Mouse (Mus musculus): ENCODE measurements around the gene Gm16223.

DNA sequence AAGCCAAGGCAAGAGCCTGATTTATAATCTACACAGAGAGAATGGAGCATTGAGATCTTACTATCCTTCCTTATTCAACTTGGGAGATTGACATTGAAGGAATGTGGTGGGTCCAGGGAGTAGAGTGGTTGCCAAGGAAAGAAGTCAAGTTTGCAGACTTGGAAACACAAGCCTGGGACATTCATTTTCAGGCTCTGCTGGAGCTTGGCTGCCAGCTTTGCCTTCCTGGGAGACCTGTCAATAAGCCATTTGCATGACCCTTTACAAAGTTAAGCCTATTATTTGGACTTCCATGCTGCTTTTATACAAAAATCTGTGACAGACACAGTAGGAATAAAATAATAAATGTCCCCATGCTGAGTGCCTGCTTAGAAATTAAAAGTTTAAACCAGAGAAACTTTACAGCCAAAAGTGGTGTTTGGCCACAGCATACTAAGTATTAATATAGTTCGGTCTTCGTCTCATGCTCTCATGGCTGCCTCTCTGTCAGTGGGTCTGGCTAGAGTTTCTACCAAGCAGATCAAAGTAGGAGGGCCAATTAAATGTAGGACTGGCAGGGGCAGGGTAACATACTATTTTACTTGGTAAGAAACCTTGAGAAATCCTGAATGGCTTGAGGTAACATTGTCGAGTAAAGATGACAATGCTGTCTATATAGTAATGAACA, 139.8 kb downstream of the Gm16223 start:
- TF ChIP-seq CTCF (conservative IDR thresholded peaks at IDR 0.05; ENCODE audit: low read length) (no peak), POU5F1 (IDR thresholded peaks at IDR 0.05; ENCODE audit: borderline replicate concordance, low read length) (no peak), NANOG (IDR thresholded peaks at IDR 0.05; ENCODE audit: borderline replicate concordance, low read length) (no peak)
